Mouse (Mus musculus) central nervous system, embryonic 14 days (tissue): ENCODE results near the gene Zfp981. TPM values are rescaled to one million over a fixed set of nuclear protein-coding genes. Genes with fewer than 3 reads are reported as not detected.

ENCODE experiments used
- polyA plus RNA-seq: library from polyadenylated mRNA; depleted of rRNA; stranded (reverse); fragments of >200 nt; gene quantifications from 2 replicates; pipeline ENCODE4 v1.2.3, GENCODE M21; 2012; rRNA removed

The Zfp981 gene
- polyA plus RNA-seq = 0.22 and 0.29 TPM in 2 replicates

DNA sequence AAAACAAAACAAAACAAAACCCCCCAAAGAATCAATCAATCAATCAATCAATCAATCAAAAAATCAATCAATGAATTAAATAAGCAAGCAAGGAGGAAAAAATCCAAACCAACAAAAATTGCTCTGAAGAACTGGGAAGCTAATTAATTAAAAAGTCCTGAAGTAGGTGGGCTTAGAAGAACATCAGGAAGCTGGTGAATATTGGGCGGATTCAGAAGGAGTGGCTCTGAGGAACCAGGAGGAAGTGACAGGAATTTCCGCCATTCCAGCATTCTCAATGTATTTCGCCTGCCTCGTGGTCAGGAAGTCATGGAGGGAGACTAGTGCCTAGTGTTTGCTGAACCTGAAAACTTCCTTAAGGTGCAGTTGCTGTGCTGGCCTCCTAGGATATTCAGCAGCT is at the start of gene Zfp981:
Gene Zfp981, plus strand, starts transcription at position 301 of the 400 bp plus-strand sequence.

Other genes starting within 250 kb of the Zfp981 start
- gene Zfp992, start 53.0 kb upstream of the Zfp981 start, polyA plus RNA-seq = 1.2 and 1.4 TPM in 2 replicates
- gene Zfp993, start 108.9 kb downstream of the Zfp981 start, polyA plus RNA-seq = 1.2 and 3.1 TPM in 2 replicates